Mouse (Mus musculus) heart, embryonic 12.5 days (tissue): ENCODE results near the gene Eif3c. TPM values are rescaled to one million over a fixed set of nuclear protein-coding genes. Genes with fewer than 3 reads are reported as not detected.

Source experiments
- ATAC-seq: fragments of 200-750 bp; cut with Nextera tagmentation; 2 replicates; pipeline ENCODE4 v1.8.0; 2017; ENCODE audit warnings: moderate TSS enrichment, moderate library complexity; ENCODE audit not compliant: insufficient number of reproducible peaks, low FRiP score
- H3K27ac ChIP-seq: fragments of 300-500 bp; sonication (generic); 2 replicates; pipeline ENCODE4 v1.5.1; 2016; ENCODE audit warnings: mild to moderate bottlenecking, moderate library complexity; ENCODE audit not compliant: poor library complexity, severe bottlenecking
- H3K27me3 ChIP-seq: fragments of 300-500 bp; sonication (generic); replicated peaks from 2 replicates; pipeline ENCODE4 v1.6.1; 2016; ENCODE audit warnings: mild to moderate bottlenecking, moderate library complexity
- H3K36me3 ChIP-seq: fragments of 300-500 bp; sonication (generic); 2 replicates; pipeline ENCODE4 v1.6.1; 2016; ENCODE audit warnings: mild to moderate bottlenecking, moderate library complexity
- H3K4me1 ChIP-seq: fragments of 300-500 bp; sonication (generic); replicated peaks from 2 replicates; pipeline ENCODE4 v1.6.1; 2016; ENCODE audit warnings: mild to moderate bottlenecking
- H3K4me2 ChIP-seq: fragments of 300-500 bp; sonication (generic); 2 replicates; pipeline ENCODE4 v1.6.1; 2016; ENCODE audit warnings: mild to moderate bottlenecking, moderate library complexity
- H3K4me3 ChIP-seq: fragments of 300-500 bp; sonication (generic); 2 replicates; pipeline ENCODE4 v1.5.1; 2016; ENCODE audit warnings: mild to moderate bottlenecking
- H3K9ac ChIP-seq: fragments of 300-500 bp; sonication (generic); 2 replicates; pipeline ENCODE4 v1.6.1; 2016; ENCODE audit warnings: mild to moderate bottlenecking, moderate library complexity
- H3K9me3 ChIP-seq: fragments of 300-500 bp; sonication (generic); replicated peaks from 2 replicates; pipeline ENCODE4 v1.6.1; 2016; ENCODE audit warnings: mild to moderate bottlenecking, moderate library complexity
- WGBS: fragments of 180-500 bp; shearing (Covaris S2); methylation state at CpG from one replicate; pipeline ENCODE4 v1.1.7; 2016; 5-methylcytosine and 5-hydroxymethylcytosine counted together
- polyA plus RNA-seq: library from polyadenylated mRNA; unstranded; fragments of >200 nt; fragmentation: Nextera tagmentation; extraction: Ambion mirVana; gene quantifications from 2 replicates; pipeline ENCODE4 v1.2.1, GENCODE M21; 2016

The Eif3c gene
- polyA plus RNA-seq, result 148 and 151 TPM in 2 replicates

- under 1% methylated on average over 46 of the region's 46 CpGs for WGBS
- Histone ChIP-seq H3K4me2 (peak within 1 kb of the TSS; percentile 82), H3K4me1 (0 out of 2 replicates have a peak, but pooled peaks cover 5% of the 10 kb centered on the region), H3K9ac (peak within 1 kb of the TSS; percentile 81), H3K27me3 (no peaks in the 10 kb centered on the region), H3K27ac (peak within 1 kb of the TSS; percentile 77), H3K9me3 (no peaks in the 10 kb centered on the region), H3K36me3 (peaks cover 36% of the 10 kb centered on the region), H3K4me3 (peak within 1 kb of the TSS; percentile 71)
- ATAC-seq, result peak; percentile 96
Observed at GRCm38 (mm10) chr7:126566094-126566765, at the start of gene Eif3c. Gene Eif3c (minus strand): TSS chr7:126566411.

DNA sequence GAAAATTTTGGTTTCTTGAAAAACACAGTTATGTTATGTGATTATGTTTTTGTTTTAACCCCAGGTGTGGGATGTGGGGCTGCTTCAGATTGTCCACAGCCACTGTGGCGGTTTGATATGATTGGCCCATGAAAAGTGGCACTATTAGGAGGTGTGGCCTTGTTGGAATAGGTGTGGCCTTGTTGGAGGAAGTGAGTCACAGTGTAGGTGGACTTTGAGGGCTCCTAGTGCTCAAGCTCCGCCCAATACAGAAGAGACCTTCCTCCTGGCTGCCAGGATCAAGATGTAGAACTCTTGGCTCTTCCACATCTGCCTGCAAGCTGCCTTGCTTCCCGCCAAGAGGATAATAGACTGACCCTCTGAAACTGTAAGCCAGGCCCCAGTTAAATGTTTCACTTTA lies 46.5 kb upstream of the Eif3c start:
- no peak overlapping the region for H3K9ac ChIP-seq
- ATAC-seq, result no peak
- H3K27ac ChIP-seq, result no peak overlapping the region
- H3K4me1 ChIP-seq, result no peaks in the 10 kb centered on the region
- no peak overlapping the region for H3K4me3 ChIP-seq
- no peaks in the 10 kb centered on the region for H3K36me3 ChIP-seq
- H3K27me3 ChIP-seq, result no peaks in the 10 kb centered on the region
- H3K9me3 ChIP-seq, result no peaks in the 10 kb centered on the region
- 69% methylated on average over 3 of the region's 3 CpGs for WGBS
- no peak overlapping the region for H3K4me2 ChIP-seq

DNA sequence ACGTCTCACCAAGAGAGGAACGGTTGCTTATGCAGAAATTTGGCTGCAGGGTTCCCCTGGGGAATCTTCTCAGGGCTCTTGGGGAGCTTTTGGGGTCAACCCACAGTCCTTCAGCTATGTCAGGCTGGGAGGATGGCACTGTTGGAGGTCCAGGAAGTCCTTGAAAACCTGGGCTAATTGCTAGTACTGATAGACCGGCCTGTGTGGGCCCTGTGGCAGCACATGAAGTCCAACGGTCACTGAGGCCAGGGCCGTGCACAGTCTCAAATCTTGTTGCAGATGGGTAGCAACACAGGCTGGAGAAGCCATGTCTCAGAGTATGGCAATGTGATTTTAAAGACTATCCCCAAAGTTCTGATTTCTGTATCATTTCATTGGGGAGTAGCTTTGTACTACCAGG lies 41.6 kb upstream of the Eif3c start:
- Histone ChIP-seq H3K9me3 (no peaks in the 10 kb centered on the region), H3K9ac (no peak overlapping the region), H3K27me3 (0 out of 2 replicates have a peak, but pooled peaks cover 4% of the 10 kb centered on the region), H3K27ac (no peak overlapping the region), H3K4me2 (no peak overlapping the region), H3K4me3 (no peak overlapping the region), H3K4me1 (no peaks in the 10 kb centered on the region), H3K36me3 (no peaks in the 10 kb centered on the region)
- WGBS, result 79% methylated on average over 5 of the region's 5 CpGs
- ATAC-seq, result no peak

DNA sequence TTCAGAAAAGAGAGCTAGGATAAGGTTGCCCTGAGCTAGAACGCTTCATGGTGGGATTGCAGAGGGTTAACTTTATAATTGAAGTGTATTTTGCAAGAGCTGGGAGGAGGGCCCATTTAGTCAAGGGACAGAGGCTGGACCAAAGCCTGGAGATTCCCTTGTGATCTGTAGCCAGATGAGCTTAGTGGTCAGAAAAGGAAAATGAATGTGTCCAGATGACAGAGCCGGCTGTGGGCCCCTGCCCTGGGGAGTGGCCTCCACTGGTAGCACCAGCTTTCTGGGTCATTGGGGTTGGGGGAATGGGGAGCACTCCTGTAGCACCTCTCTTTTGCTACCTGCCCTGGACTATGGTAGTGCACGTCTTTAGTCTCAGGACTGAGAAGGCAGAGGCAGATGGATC lies 40.9 kb upstream of the Eif3c start:
- no peak for ATAC-seq
- H3K4me3 ChIP-seq, result no peak overlapping the region
- H3K27ac ChIP-seq, result no peak overlapping the region
- 66% methylated on average over 3 of the region's 3 CpGs for WGBS
- no peaks in the 10 kb centered on the region for H3K4me1 ChIP-seq
- H3K36me3 ChIP-seq, result no peaks in the 10 kb centered on the region
- no peaks in the 10 kb centered on the region for H3K9me3 ChIP-seq
- H3K27me3 ChIP-seq, result 0 out of 2 replicates have a peak, but pooled peaks cover 4% of the 10 kb centered on the region
- no peak overlapping the region for H3K4me2 ChIP-seq
- no peak overlapping the region for H3K9ac ChIP-seq

- Histone ChIP-seq H3K27ac (no peak overlapping the region), H3K4me2 (no peak overlapping the region)
- WGBS, result 79% methylated on average over 5 of the region's 5 CpGs
Observed at GRCm38 (mm10) chr7:126606611-126607010, 40.4 kb upstream of the Eif3c start.

GRCm38 (mm10) chr7:126602650-126603049 lies 36.4 kb upstream of the Eif3c start:
- H3K4me3 ChIP-seq, result no peak overlapping the region
- H3K36me3 ChIP-seq, result no peaks in the 10 kb centered on the region
- 0 out of 2 replicates have a peak, but pooled peaks cover 4% of the 10 kb centered on the region for H3K27me3 ChIP-seq
- no peak overlapping the region for H3K4me2 ChIP-seq
- no peaks in the 10 kb centered on the region for H3K4me1 ChIP-seq
- no peaks in the 10 kb centered on the region for H3K9me3 ChIP-seq
- no peak overlapping the region for H3K9ac ChIP-seq
- no peak overlapping the region for H3K27ac ChIP-seq
- 72% methylated on average over 3 of the region's 3 CpGs for WGBS
- ATAC-seq, result no peak

More at GRCm38 (mm10) chr7:126606611-126607010, 40.4 kb upstream of the Eif3c start:
- Histone ChIP-seq H3K4me1 (no peaks in the 10 kb centered on the region), H3K36me3 (no peaks in the 10 kb centered on the region), H3K27me3 (0 out of 2 replicates have a peak, but pooled peaks cover 4% of the 10 kb centered on the region), H3K4me3 (no peak overlapping the region), H3K9me3 (no peaks in the 10 kb centered on the region), H3K9ac (no peak overlapping the region)
- no peak for ATAC-seq

- no peaks in the 10 kb centered on the region for H3K9me3 ChIP-seq
- H3K27me3 ChIP-seq, result 0 out of 2 replicates have a peak, but pooled peaks cover 4% of the 10 kb centered on the region
- H3K4me3 ChIP-seq, result no peak overlapping the region
- H3K9ac ChIP-seq, result no peak overlapping the region
- no peak overlapping the region for H3K4me2 ChIP-seq
- no peaks in the 10 kb centered on the region for H3K36me3 ChIP-seq
- no peaks in the 10 kb centered on the region for H3K4me1 ChIP-seq
- H3K27ac ChIP-seq, result no peak overlapping the region
- 33% methylated on average over 5 of the region's 5 CpGs for WGBS
- no peak for ATAC-seq
Observed at GRCm38 (mm10) chr7:126601896-126602295, 35.7 kb upstream of the Eif3c start.

DNA sequence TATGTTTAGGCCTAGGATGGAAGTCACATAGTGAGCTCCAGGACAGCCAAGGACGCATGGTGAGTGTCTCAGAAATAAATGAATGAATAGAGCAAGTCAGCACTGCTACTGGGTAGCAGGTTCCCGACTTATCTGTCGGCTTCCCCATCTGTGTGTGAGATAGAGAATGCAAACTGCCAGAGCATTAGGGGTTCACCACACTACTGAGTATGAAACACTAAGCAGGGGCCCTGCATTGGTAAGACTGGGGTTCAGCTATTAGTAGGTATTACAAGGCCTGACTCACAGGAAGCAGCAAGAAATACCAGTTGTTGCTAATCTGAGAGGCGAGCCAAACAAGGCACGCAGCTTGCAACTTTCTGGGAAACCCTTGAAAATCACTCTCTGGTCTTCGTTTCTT lies 32.7 kb upstream of the Eif3c start:
- Histone ChIP-seq H3K27ac (no peak overlapping the region), H3K4me2 (no peak overlapping the region), H3K9ac (no peak overlapping the region), H3K27me3 (peaks cover 17% of the 10 kb centered on the region), H3K4me1 (no peaks in the 10 kb centered on the region), H3K4me3 (no peak overlapping the region), H3K36me3 (no peaks in the 10 kb centered on the region), H3K9me3 (no peaks in the 10 kb centered on the region)
- WGBS, result 59% methylated on average over 6 of the region's 6 CpGs
- ATAC-seq, result no peak

- ATAC-seq, result no peak
- Histone ChIP-seq H3K27me3 (peaks cover 33% of the 10 kb centered on the region), H3K4me2 (no peak overlapping the region), H3K27ac (no peak overlapping the region), H3K9ac (no peak overlapping the region), H3K9me3 (no peaks in the 10 kb centered on the region), H3K4me1 (no peaks in the 10 kb centered on the region), H3K4me3 (no peak overlapping the region), H3K36me3 (no peaks in the 10 kb centered on the region)
- 54% methylated on average over 6 of the region's 6 CpGs for WGBS
Observed at GRCm38 (mm10) chr7:126596414-126596813, 30.2 kb upstream of the Eif3c start.

DNA sequence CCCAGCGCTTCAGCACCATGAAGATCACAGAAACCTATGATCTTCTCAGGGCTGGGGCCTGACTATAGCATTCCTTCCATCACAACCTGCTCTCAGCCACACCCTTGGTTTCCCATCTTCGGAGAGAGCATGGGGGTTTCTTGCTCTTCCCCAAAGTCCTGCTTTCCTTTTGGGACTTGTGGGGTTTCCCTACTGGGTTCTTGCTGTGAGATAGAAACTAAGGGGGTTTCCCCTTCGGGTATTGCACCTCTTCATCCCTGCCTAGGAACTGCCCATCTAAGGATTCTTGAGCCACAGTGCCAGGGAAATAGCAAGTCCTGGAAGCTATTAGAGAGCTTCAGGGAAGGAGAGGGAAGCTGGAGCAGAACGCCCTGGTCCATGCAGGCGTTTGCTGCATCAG lies 29.7 kb upstream of the Eif3c start:
- Histone ChIP-seq H3K9me3 (no peaks in the 10 kb centered on the region), H3K4me2 (no peak overlapping the region), H3K36me3 (no peaks in the 10 kb centered on the region), H3K27ac (no peak overlapping the region), H3K4me1 (no peaks in the 10 kb centered on the region), H3K9ac (no peak overlapping the region), H3K27me3 (peaks cover 33% of the 10 kb centered on the region), H3K4me3 (no peak overlapping the region)
- no peak for ATAC-seq
- WGBS, result 71% methylated on average over 5 of the region's 5 CpGs

GRCm38 (mm10) chr7:126594862-126595561 lies 28.8 kb upstream of the Eif3c start, which contains the start of gene Il27:
Gene Il27 (minus strand): TSS chr7:126594941.
- ATAC-seq, result no peak
- peaks cover 33% of the 10 kb centered on the region for H3K27me3 ChIP-seq
- 71% methylated on average over 11 of the region's 11 CpGs for WGBS

More at GRCm38 (mm10) chr7:126594862-126595561, 28.8 kb upstream of the Eif3c start, which contains the start of gene Il27:
- H3K27ac ChIP-seq, result no peak within 1 kb of the TSS
- H3K36me3 ChIP-seq, result no peaks in the 10 kb centered on the region
- no peaks in the 10 kb centered on the region for H3K9me3 ChIP-seq
- no peaks in the 10 kb centered on the region for H3K4me1 ChIP-seq
- no peak within 1 kb of the TSS for H3K4me3 ChIP-seq
- H3K9ac ChIP-seq, result no peak within 1 kb of the TSS
- H3K4me2 ChIP-seq, result no peak within 1 kb of the TSS
